ENCODE assay signal across 8 mouse cellular contexts in the genomic region with DNA sequence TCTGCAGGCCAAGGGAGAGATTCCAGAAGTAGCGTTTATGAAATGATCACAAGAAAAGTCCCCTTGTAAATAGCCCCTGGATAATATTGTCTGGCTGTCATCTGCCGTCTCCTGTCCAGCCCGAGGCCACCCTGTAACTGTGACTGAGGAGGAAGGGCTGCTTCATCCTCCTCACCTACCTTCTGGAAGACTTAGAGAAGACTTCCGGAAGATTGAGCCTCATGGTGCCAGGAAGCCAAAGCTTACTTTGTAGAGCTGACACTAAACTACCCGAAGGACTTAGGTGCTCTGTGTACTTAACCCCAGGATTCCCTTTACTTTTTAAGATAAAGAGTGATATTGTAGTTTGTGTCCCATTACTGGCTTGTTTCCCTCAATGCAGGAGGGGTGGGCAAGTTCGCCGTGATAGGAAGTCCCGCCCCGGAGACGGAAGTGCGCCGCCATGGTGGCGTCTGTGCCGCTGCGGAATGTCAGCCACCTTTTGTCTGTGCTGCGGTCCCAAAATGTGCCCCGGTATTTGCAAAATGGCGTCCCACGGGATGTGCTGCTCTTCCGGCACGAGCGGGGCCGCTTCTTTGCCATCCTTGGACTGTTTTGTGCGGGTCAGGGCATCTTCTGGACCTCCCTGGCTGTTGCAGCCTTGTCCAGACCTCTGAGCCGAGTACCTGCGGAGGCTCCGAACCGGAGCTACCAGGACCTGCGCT. TPM values are rescaled to one million over a fixed set of nuclear protein-coding genes. Genes with fewer than 3 reads are reported as not detected.
DNase-seq lines count a peak whose midpoint lies in the region; ATAC-seq lines count a peak whose summit lies in the region.

A gene (plus strand): TSS at position 430 of the 704 bp plus-strand sequence.

- peak within 1 kb of the TSS; percentile 98 for H3K9ac ChIP-seq in embryonic facial prominence, embryonic 13.5 days
- peak within 1 kb of the TSS; percentile 98 for H3K9ac ChIP-seq in midbrain, embryonic 11.5 days (ENCODE audit: low read length)

- H3K4me2 ChIP-seq in embryonic facial prominence, embryonic 13.5 days: peak within 1 kb of the TSS; percentile 74
- H3K4me2 ChIP-seq in midbrain, embryonic 11.5 days: peak within 1 kb of the TSS; percentile 83

- H3K36me3 ChIP-seq in embryonic facial prominence, embryonic 13.5 days: peaks cover 72% of the 10 kb centered on the region
- H3K36me3 ChIP-seq in limb, embryonic 10.5 days: peaks cover 81% of the 10 kb centered on the region
- peaks cover 39% of the 10 kb centered on the region for H3K36me3 ChIP-seq in midbrain, embryonic 11.5 days (ENCODE audit: control insufficient read depth, insufficient read depth, low read length)

- H3K27ac ChIP-seq in embryonic facial prominence, embryonic 13.5 days: peak within 1 kb of the TSS; percentile 93
- peak within 1 kb of the TSS; percentile 96 for H3K27ac ChIP-seq in limb, embryonic 10.5 days
- H3K27ac ChIP-seq in midbrain, embryonic 11.5 days (ENCODE audit: low read depth, low read length): peak within 1 kb of the TSS; percentile 77

- ATAC-seq in embryonic facial prominence, embryonic 13.5 days (ENCODE audit: insufficient number of reproducible peaks, insufficient read depth, low FRiP score, low TSS enrichment, low read depth): no peak; the same call in 1 of the 2 replicates
- peak; percentile 53 for ATAC-seq in midbrain, embryonic 11.5 days (ENCODE audit: low FRiP score)

- H3K9me3 ChIP-seq in embryonic facial prominence, embryonic 13.5 days: no peaks in the 10 kb centered on the region
- H3K9me3 ChIP-seq in limb, embryonic 10.5 days (replicated peaks): no peaks in the 10 kb centered on the region
- H3K9me3 ChIP-seq in midbrain, embryonic 11.5 days (ENCODE audit: control insufficient read depth, low read length): no peaks in the 10 kb centered on the region

- WGBS in embryonic facial prominence, embryonic 13.5 days: 19% methylated on average over 29 of the region's 29 CpGs
- WGBS in limb, embryonic 10.5 days: 23% methylated on average over 29 of the region's 29 CpGs
- WGBS in midbrain, embryonic 11.5 days: 23% methylated on average over 29 of the region's 29 CpGs

- peak; percentile 88 to 92 for DNase-seq in adrenal gland, postnatal 36 days
- DNase-seq in heart, adult 18-20 months: peak; percentile 86 to 90
- DNase-seq in kidney, adult 18-20 months: peak; percentile 83
- peak; percentile 89 for DNase-seq in limb, embryonic 10.5 days (ENCODE audit: low spot score)
- peak; percentile 97 for DNase-seq in midbrain, embryonic 11.5 days (ENCODE audit: low spot score, missing footprints)
- DNase-seq in right cerebral cortex, postnatal 4 days: peak; percentile 79
- peak; percentile 70 to 84 for DNase-seq in urinary bladder, postnatal 4 days (ENCODE audit: low spot score in 2 of 2)

- no peaks in the 10 kb centered on the region for H3K27me3 ChIP-seq in embryonic facial prominence, embryonic 13.5 days
- H3K27me3 ChIP-seq in limb, embryonic 10.5 days (ENCODE audit: low read depth, poor library complexity, severe bottlenecking): no peaks in the 10 kb centered on the region
- no peaks in the 10 kb centered on the region for H3K27me3 ChIP-seq in midbrain, embryonic 11.5 days (ENCODE audit: control insufficient read depth, insufficient read depth, low read length)

- peaks cover 30% of the 10 kb centered on the region for H3K4me1 ChIP-seq in embryonic facial prominence, embryonic 13.5 days
- peaks cover 23% of the 10 kb centered on the region for H3K4me1 ChIP-seq in limb, embryonic 10.5 days
- peaks cover 29% of the 10 kb centered on the region for H3K4me1 ChIP-seq in midbrain, embryonic 11.5 days (ENCODE audit: control insufficient read depth, insufficient read depth, low read length)

- peak within 1 kb of the TSS; percentile 77 for H3K4me3 ChIP-seq in embryonic facial prominence, embryonic 13.5 days
- peak within 1 kb of the TSS; percentile 80 for H3K4me3 ChIP-seq in limb, embryonic 10.5 days
- peak within 1 kb of the TSS; percentile 89 for H3K4me3 ChIP-seq in midbrain, embryonic 11.5 days (ENCODE audit: low read depth, low read length)

RNA-seq across cellular contexts. Expression of the gene that starts here (rescaled TPM):
- total RNA-seq in adrenal gland, postnatal 36 days (2021): 100 to 1,000 TPM; 113 to 127 TPM
- 211 and 227 TPM in 2 replicates for polyA plus RNA-seq in embryonic facial prominence, embryonic 13.5 days (2015; fragmentation: Nextera tagmentation; extraction: Ambion mirVana)
- 100 to 1,000 TPM; 133 to 134 TPM for total RNA-seq in heart, adult 18-20 months (2021)
- 181 and 183 TPM in 2 replicates for polyA plus RNA-seq in limb, embryonic 10.5 days (2016; fragmentation: Nextera tagmentation; extraction: Ambion mirVana)
- polyA plus RNA-seq in midbrain, embryonic 11.5 days (2014; fragmentation: Nextera tagmentation; extraction: Ambion mirVana): 190 and 197 TPM in 2 replicates
